Mouse (Mus musculus) C2C12 (cell line): Measurements from ENCODE around the gene Kcna7. TPM values are rescaled to one million over a fixed set of nuclear protein-coding genes. Genes with fewer than 3 reads are reported as not detected.

Experiments used
- H3K27me3 ChIP-seq: one replicate; pipeline ENCODE4 v1.6.1; 2011; ENCODE audit not compliant: control insufficient read depth, insufficient read depth, insufficient read length
- H3K36me3 ChIP-seq: one replicate; pipeline ENCODE4 v1.6.1; 2011; ENCODE audit not compliant: control insufficient read depth, insufficient read depth
- H3K4me3 ChIP-seq: one replicate; pipeline ENCODE4 v1.5.1; 2011; ENCODE audit warnings: mild to moderate bottlenecking, control low read depth; ENCODE audit not compliant: poor library complexity, insufficient read depth, severe bottlenecking
- H3K79me2 ChIP-seq: one replicate; pipeline ENCODE4 v1.6.1; 2011; ENCODE audit not compliant: control insufficient read depth, insufficient read depth
- H3K79me3 ChIP-seq: one replicate; pipeline ENCODE4 v1.6.1; 2011; ENCODE audit warnings: low read depth, control low read depth
- H3ac ChIP-seq: one replicate; pipeline ENCODE3; 2011; ENCODE audit warnings: low read depth; ENCODE audit not compliant: control insufficient read depth, insufficient read length
- MYOG ChIP-seq: IDR thresholded peaks from one replicate; pipeline ENCODE4 v1.6.1; 2011; ENCODE audit not compliant: control insufficient read depth, insufficient read length; ENCODE audit errors: extremely low read depth
- microRNA-seq: library from miRNA; unstranded; fragments of <30 nt; microRNA quantifications from one replicate; pipeline ENCODE4, GENCODE M21; 2019; ENCODE audit warnings: borderline microRNAs expressed
- polyA plus RNA-seq: library from polyadenylated mRNA; unstranded; fragments of >200 nt; fragmentation: generic; extraction: Trizol; gene quantifications from one replicate; pipeline ENCODE4 v1.2.1, GENCODE M21; 2012; ENCODE audit warnings: missing spikeins

Kcna7 gene
- polyA plus RNA-seq, 1 experiment, result 0.01 TPM

DNA sequence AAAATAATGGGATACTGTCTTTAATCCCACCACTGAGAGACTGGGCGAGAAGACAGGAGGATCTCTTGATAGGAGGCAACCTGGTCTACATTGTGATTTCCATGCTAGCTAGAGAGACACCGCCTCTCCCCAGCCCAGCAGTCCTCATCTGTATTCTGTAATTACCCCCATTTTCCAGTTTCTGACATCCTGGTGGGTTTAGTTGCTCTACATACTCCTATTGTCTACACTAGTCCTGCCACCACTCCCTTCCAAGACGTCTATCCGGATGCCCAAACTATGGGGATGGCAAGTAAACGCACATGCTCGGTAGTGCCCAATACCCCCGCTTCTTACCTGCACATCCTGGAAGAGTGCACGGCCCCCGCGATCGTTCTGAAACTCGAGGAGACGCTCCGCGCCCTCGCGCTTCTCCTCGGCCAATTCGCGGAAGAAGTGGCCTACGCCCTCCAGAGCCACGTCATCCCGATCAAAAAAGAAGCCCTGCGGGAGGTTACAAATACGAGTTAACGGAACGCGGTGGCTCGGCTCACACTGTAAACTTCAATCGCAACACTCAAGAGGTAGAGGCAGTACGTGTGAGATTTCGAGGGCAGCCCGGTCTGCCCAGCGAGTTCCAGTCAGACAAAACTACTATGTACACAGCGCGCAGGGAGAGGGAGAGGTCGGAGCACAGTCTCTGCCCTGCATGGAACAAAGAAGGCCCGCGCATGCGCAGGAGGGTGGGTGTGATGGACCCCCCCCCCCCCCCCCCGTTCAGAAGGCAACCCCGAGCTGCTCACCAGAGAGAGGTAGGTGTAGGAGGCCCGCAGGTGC lies 53.5 kb downstream of the Kcna7 start:
- H3K27me3 ChIP-seq, result no peaks in the 10 kb centered on the region
- H3K4me3 ChIP-seq, result peak overlapping the region; percentile 93
- peak overlapping the region; percentile 87 for H3ac ChIP-seq
- peaks cover 56% of the 10 kb centered on the region for H3K36me3 ChIP-seq
- no peak for TF ChIP-seq MYOG
- H3K79me2 ChIP-seq, result peaks cover 48% of the 10 kb centered on the region
- H3K79me3 ChIP-seq, result peaks cover 36% of the 10 kb centered on the region

Small RNA genes within 50 kb of the gene (microRNA-seq; reads per million reads assigned to microRNA genes)
- 0.96 reads per million, percentile 20 among the genes with 10 or more reads in this experiment for gene Gm22133

Other genes with a start within 250 kb of the Kcna7 start
- 0.14 TPM for gene Slc17a7, start 241.7 kb upstream of the Kcna7 start, polyA plus RNA-seq
- gene Gfy, start 226.1 kb upstream of the Kcna7 start, polyA plus RNA-seq, result not detected
- not detected for gene Pth2, start 224.7 kb upstream of the Kcna7 start, polyA plus RNA-seq
- not detected for gene Ccdc155, start 200.8 kb upstream of the Kcna7 start, polyA plus RNA-seq
- 0.07 TPM for gene Dkkl1, start 193.5 kb upstream of the Kcna7 start, polyA plus RNA-seq
- gene Tead2, start 189.9 kb upstream of the Kcna7 start, polyA plus RNA-seq, result 127 TPM
- 0.37 TPM for gene Cd37, start 166.5 kb upstream of the Kcna7 start, polyA plus RNA-seq
- not detected for gene Slc6a16, start 164.6 kb upstream of the Kcna7 start, polyA plus RNA-seq
- gene Slc6a21, start 128.1 kb upstream of the Kcna7 start, polyA plus RNA-seq, result not detected
- 10.6 TPM for gene Trpm4, start 71.9 kb upstream of the Kcna7 start, polyA plus RNA-seq
- 0.51 TPM for gene Hrc, start 70.4 kb upstream of the Kcna7 start, polyA plus RNA-seq
- 4.8 TPM for gene Ppfia3, start 38.6 kb upstream of the Kcna7 start, polyA plus RNA-seq
- 0.94 TPM for gene Lin7b, start 35.1 kb upstream of the Kcna7 start, polyA plus RNA-seq
- gene Snrnp70, start 9.9 kb upstream of the Kcna7 start, polyA plus RNA-seq, result 321 TPM
- gene Ntf5, start 8.0 kb downstream of the Kcna7 start, polyA plus RNA-seq, result 0.92 TPM
- gene Lhb, start 15.2 kb downstream of the Kcna7 start, polyA plus RNA-seq, result not detected
- gene Gys1, start 29.2 kb downstream of the Kcna7 start, polyA plus RNA-seq, result 25.2 TPM
- gene Ruvbl2, start 32.4 kb downstream of the Kcna7 start, polyA plus RNA-seq, result 179 TPM
- gene Ftl1, start 54.2 kb downstream of the Kcna7 start, polyA plus RNA-seq, result 14,288 TPM
- gene Bax, start 61.2 kb downstream of the Kcna7 start, polyA plus RNA-seq, result 642 TPM
- gene Tulp2, start 76.2 kb downstream of the Kcna7 start, polyA plus RNA-seq, result not detected
- not detected for gene Gm45808, start 81.2 kb downstream of the Kcna7 start, polyA plus RNA-seq
- 0.07 TPM for gene Dhdh, start 83.2 kb downstream of the Kcna7 start, polyA plus RNA-seq
- gene Nucb1, start 104.8 kb downstream of the Kcna7 start, polyA plus RNA-seq, result 115 TPM
- gene Ppp1r15a, start 120.6 kb downstream of the Kcna7 start, polyA plus RNA-seq, result 32.5 TPM
- 0.89 TPM for gene Plekha4, start 120.7 kb downstream of the Kcna7 start, polyA plus RNA-seq
- 1.7 TPM for gene Hsd17b14, start 149.2 kb downstream of the Kcna7 start, polyA plus RNA-seq
- gene Bcat2, start 164.5 kb downstream of the Kcna7 start, polyA plus RNA-seq, result 26.5 TPM
- gene Fgf21, start 209.8 kb downstream of the Kcna7 start, polyA plus RNA-seq, result 0.97 TPM
- 0.04 TPM for gene Fut1, start 211.6 kb downstream of the Kcna7 start, polyA plus RNA-seq
- gene Izumo1, start 216.2 kb downstream of the Kcna7 start, polyA plus RNA-seq, result not detected
- not detected for gene Rasip1, start 221.8 kb downstream of the Kcna7 start, polyA plus RNA-seq
- gene Mamstr, start 234.3 kb downstream of the Kcna7 start, polyA plus RNA-seq, result 0.48 TPM